Mouse (Mus musculus) mouse embryonic stem cell (cell line): Measurements from ENCODE around the gene Fcgbp.
"Not testable (repeated sequence)": the region's sequence is repeated elsewhere in the genome, so short reads cannot be mapped to it uniquely, and the experiment has no call there.

Experiments used
- in situ Hi-C, 2 experiments: fragments of 300-500 bp; cut with MboI; formaldehyde crosslinking; loops; 1 replicate in 1 of 2; 3 replicates in 1 of 2; pipeline ENCODE4 v1.14.3; 2019 to 2020; ENCODE audit warnings: low sequenced_read_pairs in 2 of 2, low pct_unique_long_range_greater_than_20kb in 1 of 2, mixed read lengths in 1 of 2; ENCODE audit not compliant: unreplicated experiment in 1 of 2

The Fcgbp gene

DNA sequence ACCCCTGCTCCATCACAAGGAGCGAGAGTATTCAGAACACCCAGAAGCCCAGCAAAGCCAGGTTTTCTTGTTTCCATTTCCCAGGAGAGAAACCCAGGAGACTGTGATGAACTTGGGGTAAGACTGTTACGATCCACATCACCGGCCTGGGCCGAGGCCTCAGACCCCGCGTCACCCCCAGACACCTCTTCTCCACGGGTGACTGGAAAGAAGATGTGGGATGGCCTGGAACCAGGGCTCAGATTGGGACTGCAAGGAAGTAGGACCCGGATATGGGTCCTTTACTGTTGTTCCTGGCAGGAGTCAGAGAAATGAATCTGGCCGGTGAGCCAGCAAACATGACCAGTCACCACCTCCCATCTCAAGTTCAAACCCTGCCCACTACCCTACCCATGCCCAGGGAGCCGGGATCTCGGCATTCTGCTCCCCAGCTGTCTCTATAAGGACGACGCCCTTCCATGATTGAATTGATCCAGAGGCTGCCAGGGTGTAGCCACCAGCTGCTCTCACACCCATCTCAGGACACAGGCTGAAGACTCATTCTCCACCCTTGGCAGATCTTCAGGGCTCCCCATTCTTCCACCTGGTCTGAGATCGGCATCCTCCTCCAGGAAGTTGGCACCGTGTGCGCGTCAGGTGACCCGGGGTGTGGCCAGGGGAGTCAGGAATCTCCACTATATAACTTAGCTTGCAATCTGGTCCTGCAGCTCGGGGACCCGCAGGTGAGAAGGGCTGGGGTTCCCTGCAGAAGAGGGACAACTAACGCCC lies at the start of gene Fcgbp:
TSS of gene Fcgbp (plus strand) at position 706 of the 768 bp plus-strand sequence.
- in situ Hi-C loops, result loop anchor here in 1 of 2 experiments (25.0 kb wide), 1 partner anchor 192 kb away; the partner anchor contains the start of gene Eid2

DNA sequence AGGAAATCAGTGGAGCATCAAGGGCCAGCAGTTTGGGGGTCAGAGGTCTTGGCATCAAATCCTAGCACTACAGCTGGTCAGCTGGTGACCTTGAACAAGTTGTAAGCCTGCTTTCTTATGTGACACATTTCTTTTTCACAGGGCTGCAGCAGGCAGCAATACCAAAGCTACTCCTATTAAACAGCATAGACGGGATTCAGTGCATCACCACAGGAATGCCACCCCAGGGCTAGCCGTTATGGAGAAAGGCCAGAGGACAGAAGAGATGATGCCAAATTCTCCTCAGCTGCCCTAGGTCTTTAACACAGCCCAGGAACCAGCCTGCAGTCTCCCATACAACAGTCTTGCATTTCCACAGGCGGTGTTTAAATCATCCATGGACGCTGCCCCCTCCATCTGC lies 26.5 kb upstream of the Fcgbp start:
- in situ Hi-C loops, result loop anchor here in 1 of 2 experiments (25.0 kb wide), 1 partner anchor 107 kb away; the partner anchor contains the start of gene Zfp974

DNA sequence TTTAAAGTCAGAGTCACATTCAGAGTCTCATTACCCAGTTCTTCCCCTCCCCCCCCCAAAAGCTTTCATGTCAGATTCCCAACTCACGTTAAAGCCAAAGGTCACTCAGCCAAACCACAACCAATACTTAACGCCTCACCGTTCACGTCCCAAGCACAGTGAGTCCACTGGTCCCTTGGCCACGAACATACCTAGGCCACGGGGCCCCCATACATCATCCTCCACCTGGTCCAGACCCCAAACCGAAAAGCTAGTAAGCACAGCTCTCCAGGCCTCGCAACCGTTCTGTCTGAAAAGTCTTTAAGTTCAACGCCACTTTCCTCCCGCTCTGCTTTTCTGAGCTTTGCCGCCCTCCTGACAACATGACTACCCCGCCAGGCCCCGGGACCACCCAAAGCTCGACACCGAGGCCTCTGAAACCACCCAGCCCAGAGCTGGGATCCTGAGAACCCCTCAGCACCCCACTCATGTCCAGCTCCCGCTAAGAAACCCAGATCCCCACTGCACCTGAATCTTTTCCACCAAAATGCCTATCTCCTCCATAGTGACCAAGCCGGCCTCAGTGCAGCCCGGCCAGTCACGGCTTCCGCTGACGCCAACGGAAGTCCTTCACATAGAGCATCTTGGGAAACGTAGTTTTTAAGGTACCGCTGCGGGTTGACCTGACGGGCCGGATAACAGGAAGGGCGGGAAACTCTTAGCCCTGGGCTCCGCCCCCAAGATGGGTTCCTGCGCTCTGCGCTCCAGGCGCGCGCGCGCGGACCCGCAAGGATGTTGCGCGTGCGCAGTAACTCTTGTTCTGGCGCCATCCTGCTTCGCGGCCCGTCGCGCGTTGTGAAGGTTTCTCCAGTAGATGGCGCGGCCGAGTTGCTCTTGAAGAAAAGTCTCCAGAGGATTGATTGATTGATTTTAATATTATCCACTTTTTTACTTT lies 21.3 kb upstream of the Fcgbp start, which contains the start of gene Psmc4:
TSS of gene Psmc4 (minus strand) at position 626 of the 934 bp plus-strand sequence.
- in situ Hi-C loops, result loop anchor here in 1 of 2 experiments (10.0 to 25.0 kb wide), 3 partner anchors 112 to 213 kb away; partner anchors contain the start of genes Eid2, Fbl and Zfp974

DNA sequence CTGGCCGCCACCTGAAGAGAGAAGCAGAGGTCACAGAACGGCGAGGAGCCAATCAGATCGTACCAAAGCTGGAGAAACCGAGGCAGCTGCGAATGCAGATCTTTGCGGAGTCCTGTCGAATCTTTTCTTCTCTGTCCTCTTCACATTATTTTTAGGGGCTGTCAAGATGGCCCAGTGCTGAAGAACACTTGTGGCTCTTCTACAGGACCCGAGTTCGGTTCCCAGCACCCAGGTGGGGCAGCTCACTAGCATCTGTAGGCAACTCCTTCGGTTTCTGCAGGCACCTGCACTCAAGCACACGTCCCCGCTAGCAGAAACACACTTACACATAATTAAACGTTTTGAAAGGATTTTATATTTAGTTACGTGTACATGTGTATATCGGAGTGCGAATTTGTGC lies 20.5 kb upstream of the Fcgbp start:
- in situ Hi-C loops, result loop anchor here in 1 of 2 experiments (10.0 to 25.0 kb wide), 2 partner anchors 114 to 212 kb away; partner anchors contain the start of genes Eid2 and Fbl

DNA sequence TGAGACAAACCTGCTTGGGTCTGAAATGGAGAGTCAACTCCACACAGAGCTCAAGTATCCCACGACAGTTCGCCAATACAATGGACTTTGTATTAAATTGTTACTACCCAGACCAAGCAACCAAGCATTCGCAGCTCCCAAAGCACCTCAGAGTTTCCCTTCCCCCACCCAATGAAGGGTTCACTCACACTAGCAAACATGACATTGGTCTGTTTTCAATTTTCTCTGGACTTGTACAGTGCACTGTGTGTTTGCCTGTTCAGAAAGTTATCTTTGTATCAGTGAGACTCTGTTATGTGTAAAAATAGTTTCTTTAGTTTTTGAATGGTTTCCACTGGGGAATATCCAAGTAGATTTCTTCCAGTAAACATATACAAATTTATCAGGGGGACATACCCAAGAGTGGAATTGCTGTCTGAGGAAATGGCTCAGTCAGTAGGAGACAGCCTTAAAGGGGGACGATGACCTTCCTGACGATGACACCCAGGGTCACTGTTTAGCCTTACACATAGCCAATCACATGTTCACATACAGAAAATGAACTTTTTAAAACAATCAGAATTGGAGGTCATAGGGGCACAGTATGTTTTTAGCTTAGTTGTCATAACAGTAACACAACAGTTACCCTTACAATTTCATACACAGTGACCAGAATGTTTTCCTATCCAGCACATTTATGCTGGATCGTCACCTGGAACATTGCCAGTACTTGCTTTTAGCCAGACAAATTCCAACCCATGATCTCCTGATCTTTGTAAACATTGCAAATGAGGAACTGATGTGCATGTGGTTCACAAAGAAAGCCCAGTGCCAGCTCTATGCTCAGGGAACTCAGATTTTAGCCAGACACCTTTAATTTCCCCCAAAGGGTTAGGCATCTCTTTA lies 17.7 kb upstream of the Fcgbp start:
- in situ Hi-C loops, result loop anchor here in 1 of 2 experiments (10.0 to 25.0 kb wide), 2 partner anchors 112 to 209 kb away; partner anchors contain the start of genes Eid2 and Fbl

DNA sequence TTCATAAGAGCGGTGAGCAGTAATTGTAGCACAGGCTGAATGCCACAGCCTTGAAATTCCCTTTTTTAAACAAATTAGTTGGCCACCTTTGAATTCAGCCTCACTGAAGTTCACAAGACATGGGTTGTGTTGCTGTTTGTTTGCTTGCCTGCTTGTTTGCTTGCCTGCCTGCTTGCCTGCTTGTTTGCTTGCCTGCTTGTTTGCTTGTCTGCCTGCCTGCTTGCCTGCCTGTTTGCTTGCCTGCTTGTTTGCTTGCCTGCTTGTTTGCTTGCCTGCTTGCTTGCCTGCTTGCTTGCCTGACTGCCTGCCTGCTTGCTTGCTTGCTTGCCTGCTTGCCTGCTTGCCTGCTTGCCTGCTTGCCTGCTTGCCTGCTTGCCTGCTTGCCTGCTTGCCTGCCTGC lies 11.1 kb upstream of the Fcgbp start:
- in situ Hi-C loops, result loop anchor here in 1 of 2 experiments (10.0 to 25.0 kb wide), 2 partner anchors 105 to 202 kb away; partner anchors contain the start of genes Eid2 and Fbl

DNA sequence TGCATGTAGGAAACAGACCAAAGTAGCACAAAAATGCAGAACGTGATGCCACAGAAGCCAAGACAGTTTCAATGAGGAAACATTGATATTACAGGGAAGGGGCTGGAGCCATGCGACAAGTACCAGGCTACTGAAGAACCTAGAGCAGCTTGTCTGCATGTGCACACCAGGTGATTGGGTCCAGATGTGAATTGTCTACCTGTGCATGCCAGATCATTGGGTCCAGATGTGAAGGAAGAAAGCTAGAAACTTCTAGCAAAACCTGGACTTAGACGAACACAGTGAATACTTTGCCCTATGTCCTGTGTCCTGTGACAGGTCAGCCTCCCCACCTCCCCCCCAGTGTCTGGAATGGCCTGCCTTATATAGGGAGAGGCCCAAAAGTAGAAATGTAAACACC lies 2.4 kb upstream of the Fcgbp start:
- in situ Hi-C loops, result loop anchor here in 1 of 2 experiments (25.0 kb wide), 1 partner anchor 194 kb away; the partner anchor contains the start of gene Eid2

DNA sequence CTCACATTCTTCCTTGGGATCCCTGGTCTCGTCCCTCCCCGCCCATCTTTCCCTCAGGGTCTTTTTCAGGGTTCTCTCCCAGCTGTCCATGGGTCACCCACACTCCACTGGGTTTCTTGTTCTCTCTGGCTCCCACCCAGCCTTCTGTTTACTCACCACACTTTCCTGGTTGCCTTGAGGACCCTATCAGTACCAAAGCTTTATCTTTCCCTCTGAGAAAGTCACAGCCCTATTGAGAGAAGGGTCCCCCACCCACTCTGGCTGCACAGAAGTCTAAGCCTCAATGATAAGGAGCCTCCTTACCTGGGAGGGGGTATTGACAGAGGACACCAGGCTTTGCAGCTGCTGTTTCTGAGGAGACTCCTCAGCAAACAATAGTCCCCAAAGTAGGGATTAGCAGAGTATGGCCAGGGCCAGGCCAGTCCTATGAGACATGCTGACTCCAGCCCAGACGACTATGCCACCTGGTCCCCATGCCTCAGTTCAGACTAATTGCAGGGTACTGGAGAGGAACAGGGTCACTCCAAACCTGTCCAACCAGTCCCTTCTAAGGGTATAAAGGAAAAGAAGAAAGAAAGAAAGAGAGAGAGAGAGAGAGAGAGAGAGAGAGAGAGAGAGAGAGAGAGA lies 1.4 kb upstream of the Fcgbp start:
- in situ Hi-C loops, result loop anchor here in 1 of 2 experiments (25.0 kb wide), 1 partner anchor 193 kb away; the partner anchor contains the start of gene Eid2

DNA sequence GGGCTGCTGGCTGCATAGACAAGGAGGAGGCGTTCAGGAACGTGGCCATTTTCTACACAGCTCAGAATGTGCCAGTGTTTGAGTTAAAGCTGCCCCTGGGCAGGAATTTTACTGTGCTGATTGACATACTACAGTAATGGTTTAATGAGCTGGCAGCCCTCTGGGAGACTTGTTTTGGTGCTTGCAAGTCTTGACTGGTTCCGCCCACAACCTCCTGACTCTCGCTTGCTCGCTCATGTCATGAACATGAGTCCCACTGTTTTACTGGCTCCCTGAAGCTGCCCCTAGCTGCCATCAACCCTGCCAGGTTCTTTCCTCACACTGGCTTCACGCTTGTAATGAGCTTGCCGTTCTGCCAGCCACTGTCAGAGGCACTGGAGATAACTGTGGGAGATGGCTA lies 13.2 kb downstream of the Fcgbp start:
- in situ Hi-C loops, result loop anchor here in 1 of 2 experiments (10.0 kb wide), 1 partner anchor 61 kb away; no protein-coding TSS in a partner anchor

DNA sequence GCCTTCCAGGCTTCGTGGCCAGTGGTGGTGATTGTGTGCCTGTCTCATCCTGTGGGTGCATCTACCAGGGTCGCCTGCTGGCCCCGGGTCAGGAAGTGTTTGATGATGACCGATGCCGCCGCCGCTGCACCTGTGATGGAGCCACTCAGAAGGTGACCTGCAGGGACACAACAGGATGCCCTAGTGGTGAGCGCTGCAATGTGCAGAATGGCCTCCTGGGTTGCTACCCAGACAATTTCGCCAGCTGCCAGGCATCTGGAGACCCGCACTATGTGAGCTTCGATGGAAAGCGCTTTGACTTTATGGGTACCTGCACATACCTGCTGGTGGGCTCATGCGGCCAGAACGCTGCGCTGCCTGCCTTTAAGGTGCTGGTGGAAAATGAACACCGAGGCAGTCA lies 15.2 kb downstream of the Fcgbp start:
- in situ Hi-C loops, result loop anchor here in 1 of 2 experiments (10.0 kb wide), 1 partner anchor 59 kb away; no protein-coding TSS in a partner anchor

DNA sequence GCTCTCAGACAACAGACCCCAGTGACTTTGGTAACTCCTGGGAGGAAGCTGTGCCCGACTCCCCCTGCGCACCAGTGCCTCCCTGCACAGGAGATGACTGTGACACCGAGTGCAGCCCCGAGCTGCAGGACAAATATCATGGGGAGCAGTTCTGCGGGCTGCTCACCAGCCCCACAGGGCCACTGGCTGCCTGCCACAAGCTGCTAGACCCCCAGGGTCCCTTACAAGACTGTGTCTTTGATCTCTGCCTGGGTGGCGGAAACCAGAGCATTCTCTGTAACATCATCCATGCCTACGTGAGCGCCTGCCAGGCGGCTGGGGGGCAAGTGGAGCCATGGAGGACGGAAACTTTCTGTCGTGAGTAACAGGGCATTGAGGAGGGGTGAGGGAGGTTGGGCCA lies 22.5 kb downstream of the Fcgbp start:
- in situ Hi-C loops, result no loop called here

DNA sequence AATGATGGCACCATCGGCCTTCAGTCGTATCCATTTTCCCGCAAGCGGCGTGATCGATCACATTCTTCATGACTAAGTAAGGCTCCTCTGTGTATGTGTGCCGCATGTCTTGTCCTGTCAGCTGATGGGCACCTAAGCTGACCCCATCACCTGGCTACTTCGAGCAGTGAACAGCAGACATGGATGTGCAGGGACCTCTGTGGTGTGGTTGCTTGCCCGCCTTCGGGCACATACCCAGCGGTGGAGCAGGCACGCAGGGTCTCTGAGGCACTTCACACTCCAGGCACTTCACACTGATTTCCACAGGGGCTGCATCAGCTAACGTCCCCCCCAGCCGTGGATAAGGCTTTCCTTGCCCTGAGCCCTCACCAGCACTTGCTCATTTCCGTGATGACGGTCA lies 28.1 kb downstream of the Fcgbp start:
- in situ Hi-C loops, result no loop called here

DNA sequence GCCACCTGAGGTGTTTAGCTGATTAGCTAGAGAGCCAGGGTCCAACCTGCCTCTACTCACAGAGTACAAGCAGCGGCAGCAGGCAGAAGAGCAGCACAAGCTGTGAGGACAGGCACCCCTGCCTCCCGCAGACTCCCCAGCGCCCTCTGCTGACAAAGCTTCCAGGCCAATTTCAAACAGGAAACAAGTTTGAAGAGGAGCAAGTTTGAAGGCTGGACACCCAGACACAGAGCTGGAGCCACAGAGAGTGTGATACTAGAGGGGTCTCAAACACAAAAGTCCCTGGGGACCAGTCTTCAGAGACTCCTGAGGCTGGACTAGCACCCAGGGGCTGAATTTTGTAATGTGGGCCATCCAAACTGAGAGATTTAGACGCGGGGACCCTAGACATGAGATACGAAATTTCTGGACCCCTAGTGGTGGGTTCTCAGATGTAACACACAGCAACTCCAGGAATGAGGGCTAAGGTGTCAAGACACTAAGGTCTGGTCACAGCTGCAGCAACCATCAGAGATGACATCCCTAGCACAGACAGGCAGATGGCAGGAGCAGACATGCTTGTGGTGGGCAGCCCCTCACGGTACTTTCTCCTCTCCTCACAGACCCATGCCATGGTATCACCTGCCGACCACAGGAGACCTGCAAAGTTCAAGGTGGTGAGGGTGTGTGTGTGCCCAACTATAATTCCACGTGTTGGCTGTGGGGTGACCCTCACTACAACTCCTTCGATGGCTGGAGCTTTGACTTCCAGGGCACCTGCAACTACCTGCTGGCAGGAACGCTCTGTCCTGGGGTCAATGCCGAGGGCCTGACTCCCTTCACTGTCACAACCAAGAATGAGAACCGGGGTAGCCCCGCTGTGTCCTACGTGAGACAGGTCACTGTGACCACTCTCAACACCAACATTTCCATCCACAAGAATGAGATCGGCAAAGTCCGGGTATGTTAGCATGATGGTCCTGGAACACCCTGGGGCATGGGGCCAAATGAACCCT lies 29.9 kb downstream of the Fcgbp start:
- in situ Hi-C loops, result no loop called here

DNA sequence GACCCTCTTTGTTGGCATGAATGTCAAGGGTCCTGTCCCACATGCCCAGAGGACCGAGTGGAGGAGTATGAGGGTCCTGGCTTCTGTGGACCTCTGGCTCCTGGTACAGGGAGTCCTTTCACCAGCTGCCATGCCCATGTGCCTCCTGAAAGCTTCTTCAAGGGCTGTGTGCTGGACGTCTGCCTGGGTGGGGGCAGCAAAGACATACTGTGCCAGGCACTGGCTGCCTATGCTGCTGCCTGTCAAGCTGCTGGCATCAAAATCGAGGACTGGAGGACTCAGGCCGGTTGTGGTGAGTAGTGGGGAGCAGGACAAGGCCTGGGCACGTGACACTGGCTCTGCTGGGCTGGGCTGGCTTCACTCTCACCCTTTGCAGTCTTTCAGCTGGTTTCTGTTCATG lies 31.9 kb downstream of the Fcgbp start:
- in situ Hi-C loops, result not testable (repeated sequence)

DNA sequence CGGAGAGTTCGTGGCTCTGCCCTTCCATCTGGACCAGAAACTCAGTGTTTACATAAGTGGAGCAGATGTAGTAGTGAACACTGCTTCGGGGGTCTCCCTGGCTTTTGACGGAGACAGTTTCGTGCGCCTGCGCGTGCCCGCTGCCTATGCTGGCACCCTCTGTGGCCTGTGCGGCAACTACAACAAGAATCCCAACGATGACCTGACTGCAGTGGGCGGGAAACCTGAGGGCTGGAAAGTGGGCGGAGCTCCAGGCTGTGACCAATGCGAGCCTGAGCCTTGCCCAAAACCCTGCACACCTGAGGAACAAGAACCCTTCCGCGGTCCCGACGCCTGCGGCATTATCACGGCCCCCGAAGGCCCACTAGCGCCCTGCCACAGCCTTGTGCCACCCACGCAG lies 33.6 kb downstream of the Fcgbp start:
- in situ Hi-C loops, result no loop called here

DNA sequence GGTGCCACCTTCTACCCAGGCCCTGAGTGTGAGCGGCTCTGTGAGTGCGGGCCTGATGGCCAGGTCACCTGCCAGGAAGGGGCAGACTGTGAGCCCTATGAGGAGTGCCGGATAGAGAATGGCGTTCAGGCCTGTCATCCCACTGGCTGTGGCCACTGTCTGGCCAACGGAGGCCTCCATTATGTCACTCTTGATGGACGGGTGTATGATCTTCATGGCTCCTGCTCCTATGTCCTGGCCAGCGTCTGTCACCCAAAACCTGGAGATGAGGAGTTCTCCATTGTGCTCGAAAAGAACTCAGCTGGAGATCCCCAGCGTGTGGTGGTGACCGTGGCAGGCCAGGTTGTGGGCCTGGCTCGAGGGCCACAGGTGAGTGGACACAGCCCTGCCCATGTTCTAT lies 35.2 kb downstream of the Fcgbp start:
- in situ Hi-C loops, result no loop called here
